Mouse (Mus musculus): ENCODE measurements around the gene Lyrm4. TPM values are rescaled to one million over a fixed set of nuclear protein-coding genes. Genes with fewer than 3 reads are reported as not detected.

Gene Lyrm4
- 1 to 10 TPM; 7.8 to 9.1 TPM for total RNA-seq (2023)

GRCm38 (mm10) chr13:36117143-36118014, at the start of gene Lyrm4, which contains the start of gene Fars2:
Gene Lyrm4, minus strand, starts transcription at chr13:36117526.
Gene Fars2, plus strand, starts transcription at chr13:36117412.

GRCm38 (mm10) chr13:35958539-35958938, 158.8 kb downstream of the Lyrm4 start, which contains the start of gene Ppp1r3g:
Gene Ppp1r3g, plus strand, starts transcription at chr13:35958839.

Other genes with a start within 250 kb of the Lyrm4 start
- gene Rpp40, start 211.2 kb downstream of the Lyrm4 start, total RNA-seq (2023), result 1 to 10 TPM; 6.3 to 7.3 TPM
- gene Ppp1r3g, start 158.7 kb downstream of the Lyrm4 start, total RNA-seq (2023), result under 1 TPM in 1 of 2 experiments, not detected in 1; 0.62 TPM
- 10 to 100 TPM; 50.6 to 53.6 TPM for gene Fars2, start 114 bp downstream of the Lyrm4 start, total RNA-seq (2023)